Mouse (Mus musculus): ENCODE measurements around the gene Arid1b. TPM values are rescaled to one million over a fixed set of nuclear protein-coding genes. Genes with fewer than 3 reads are reported as not detected.
A peak's percentile ranks its signal among the peaks of the same experiment; 100 is the strongest.

The Arid1b gene
- polyA plus RNA-seq, 1 experiment from 2014 or later = 7.2 TPM

- H3K4me3 ChIP-seq (ENCODE audit: low read depth, low read length) = no peak overlapping the region
- H3K4me1 ChIP-seq (ENCODE audit: insufficient read depth, low read depth, low read length) = peaks cover 14% of the 10 kb centered on the region; the same call in 1 of the 2 replicates
- peak overlapping the region; percentile 44; the same call in 1 of the 2 replicates for H3K27ac ChIP-seq (ENCODE audit: low read length)
- TF ChIP-seq CTCF (IDR thresholded peaks at IDR 0.05) (no peak), EP300 (IDR thresholded peaks at IDR 0.05) (no peak)
- 0 out of 2 replicates have a peak overlapping the region, but pooled peaks have one; percentile 2 for H3K4me2 ChIP-seq (replicated peaks; ENCODE audit: low read depth, low read length)
- peak; percentile 37; the same call in 1 of the 2 replicates for ATAC-seq
- no peaks in the 10 kb centered on the region for H3K27me3 ChIP-seq (replicated peaks; ENCODE audit: insufficient read depth, low read length)
- peak; percentile 77 for DNase-seq (ENCODE audit: low spot score)
- H3K9me3 ChIP-seq (ENCODE audit: low read length) = no peaks in the 10 kb centered on the region
- 55% methylated on average over 5 of the region's 5 CpGs for WGBS
- no peak overlapping the region for H3K9ac ChIP-seq (replicated peaks; ENCODE audit: low read depth)
- no peaks in the 10 kb centered on the region for H3K36me3 ChIP-seq (ENCODE audit: insufficient read depth, low read length)
Measured at GRCm38 (mm10) chr17:5202756-5203155, 208.6 kb downstream of the Arid1b start.

- no peak overlapping the region for H3K4me2 ChIP-seq (replicated peaks; ENCODE audit: low read depth, low read length)
- TF ChIP-seq EP300 (IDR thresholded peaks at IDR 0.05) = no peak
- H3K27me3 ChIP-seq (replicated peaks; ENCODE audit: insufficient read depth, low read length) = no peaks in the 10 kb centered on the region
- no peaks in the 10 kb centered on the region for H3K9me3 ChIP-seq (ENCODE audit: low read length)
- ATAC-seq = peak; percentile 22
- no peak overlapping the region for H3K4me3 ChIP-seq (ENCODE audit: low read depth, low read length)
- peaks cover 14% of the 10 kb centered on the region; the same call in 1 of the 2 replicates for H3K4me1 ChIP-seq (ENCODE audit: insufficient read depth, low read depth, low read length)
- DNase-seq (ENCODE audit: low spot score) = peak; percentile 47
- no peak overlapping the region for H3K9ac ChIP-seq (replicated peaks; ENCODE audit: low read depth)
- H3K27ac ChIP-seq (ENCODE audit: low read length) = no peak overlapping the region
- WGBS = 73% methylated on average over 10 of the region's 10 CpGs
- no peaks in the 10 kb centered on the region for H3K36me3 ChIP-seq (ENCODE audit: insufficient read depth, low read length)
Measured at GRCm38 (mm10) chr17:5203346-5204102, 209.4 kb downstream of the Arid1b start.

GRCm38 (mm10) chr17:5204103-5204665 is 210.1 kb downstream of the Arid1b start:
- H3K4me2 ChIP-seq (replicated peaks; ENCODE audit: low read depth, low read length) = no peak overlapping the region
- H3K4me3 ChIP-seq (ENCODE audit: low read depth, low read length) = no peak overlapping the region
- H3K4me1 ChIP-seq (ENCODE audit: insufficient read depth, low read depth, low read length) = peaks cover 14% of the 10 kb centered on the region; the same call in 1 of the 2 replicates
- WGBS = 86% methylated on average over 9 of the region's 9 CpGs
- DNase-seq (ENCODE audit: low spot score) (no peak), ATAC-seq (no peak)
- H3K36me3 ChIP-seq (ENCODE audit: insufficient read depth, low read length) = no peaks in the 10 kb centered on the region
- H3K9me3 ChIP-seq (ENCODE audit: low read length) = no peaks in the 10 kb centered on the region
- H3K9ac ChIP-seq (replicated peaks; ENCODE audit: low read depth) = no peak overlapping the region
- no peaks in the 10 kb centered on the region for H3K27me3 ChIP-seq (replicated peaks; ENCODE audit: insufficient read depth, low read length)
- H3K27ac ChIP-seq (ENCODE audit: low read length) = no peak overlapping the region
- TF ChIP-seq EP300 (IDR thresholded peaks at IDR 0.05) (no peak), CTCF (IDR thresholded peaks at IDR 0.05) (no peak)

- H3K9ac ChIP-seq (replicated peaks; ENCODE audit: low read depth) = no peak overlapping the region
- ATAC-seq = no peak
- H3K27me3 ChIP-seq (replicated peaks; ENCODE audit: insufficient read depth, low read length) = no peaks in the 10 kb centered on the region
- TF ChIP-seq EP300 (IDR thresholded peaks at IDR 0.05) (no peak), CTCF (IDR thresholded peaks at IDR 0.05) (peak; percentile 39; the same call in 1 of the 2 replicates)
- no peak overlapping the region for H3K4me2 ChIP-seq (replicated peaks; ENCODE audit: low read depth, low read length)
- peak; percentile 60 for DNase-seq (ENCODE audit: low spot score)
- H3K4me1 ChIP-seq (ENCODE audit: insufficient read depth, low read depth, low read length) = peaks cover 16% of the 10 kb centered on the region; the same call in 1 of the 2 replicates
- H3K4me3 ChIP-seq (ENCODE audit: low read depth, low read length) = no peak overlapping the region
- H3K36me3 ChIP-seq (ENCODE audit: insufficient read depth, low read length) = no peaks in the 10 kb centered on the region
- no peak overlapping the region for H3K27ac ChIP-seq (ENCODE audit: low read length)
- WGBS = 31% methylated on average over 7 of the region's 7 CpGs
- H3K9me3 ChIP-seq (ENCODE audit: low read length) = no peaks in the 10 kb centered on the region
Measured at GRCm38 (mm10) chr17:5205163-5205581, 211.0 kb downstream of the Arid1b start.

GRCm38 (mm10) chr17:5206731-5207130 is 212.6 kb downstream of the Arid1b start:
- Histone ChIP-seq H3K9me3 (ENCODE audit: low read length) (no peaks in the 10 kb centered on the region), H3K27ac (ENCODE audit: low read length) (peak overlapping the region; percentile 59; the same call in 1 of the 2 replicates), H3K9ac (replicated peaks; ENCODE audit: low read depth) (no peak overlapping the region), H3K4me1 (ENCODE audit: insufficient read depth, low read depth, low read length) (peaks cover 23% of the 10 kb centered on the region; the same call in 1 of the 2 replicates), H3K36me3 (ENCODE audit: insufficient read depth, low read length) (no peaks in the 10 kb centered on the region), H3K4me2 (replicated peaks; ENCODE audit: low read depth, low read length) (no peak overlapping the region), H3K4me3 (ENCODE audit: low read depth, low read length) (no peak overlapping the region), H3K27me3 (replicated peaks; ENCODE audit: insufficient read depth, low read length) (no peaks in the 10 kb centered on the region)
- WGBS = 33% methylated on average over 9 of the region's 9 CpGs
- TF ChIP-seq CTCF (IDR thresholded peaks at IDR 0.05) = no peak
- TF ChIP-seq EP300 (IDR thresholded peaks at IDR 0.05) = peak; percentile 71
- DNase-seq (ENCODE audit: low spot score) (peak; percentile 92), ATAC-seq (peak; percentile 73)

GRCm38 (mm10) chr17:5207881-5208280 is 213.7 kb downstream of the Arid1b start:
- H3K9me3 ChIP-seq (ENCODE audit: low read length) = no peaks in the 10 kb centered on the region
- H3K27ac ChIP-seq (ENCODE audit: low read length) = no peak overlapping the region
- H3K4me1 ChIP-seq (ENCODE audit: insufficient read depth, low read depth, low read length) = peaks cover 12% of the 10 kb centered on the region; the same call in 1 of the 2 replicates
- H3K4me3 ChIP-seq (ENCODE audit: low read depth, low read length) = no peak overlapping the region
- H3K4me2 ChIP-seq (replicated peaks; ENCODE audit: low read depth, low read length) = no peak overlapping the region
- DNase-seq (ENCODE audit: low spot score) = no peak
- no peak for ATAC-seq
- TF ChIP-seq CTCF (IDR thresholded peaks at IDR 0.05) (no peak), EP300 (IDR thresholded peaks at IDR 0.05) (no peak)
- WGBS = 70% methylated on average over 8 of the region's 8 CpGs
- no peaks in the 10 kb centered on the region for H3K27me3 ChIP-seq (replicated peaks; ENCODE audit: insufficient read depth, low read length)
- H3K9ac ChIP-seq (replicated peaks; ENCODE audit: low read depth) = no peak overlapping the region
- H3K36me3 ChIP-seq (ENCODE audit: insufficient read depth, low read length) = no peaks in the 10 kb centered on the region

All from lung, postnatal 0 days (tissue).